Mouse (Mus musculus): Measurements from ENCODE around the gene Ldhc.

The Ldhc gene

GRCm38 (mm10) chr7:46916376-46916775 is 55.4 kb downstream of the Ldhc start:
- no peak for DNase-seq (ENCODE audit: low read depth, low spot score)

DNA sequence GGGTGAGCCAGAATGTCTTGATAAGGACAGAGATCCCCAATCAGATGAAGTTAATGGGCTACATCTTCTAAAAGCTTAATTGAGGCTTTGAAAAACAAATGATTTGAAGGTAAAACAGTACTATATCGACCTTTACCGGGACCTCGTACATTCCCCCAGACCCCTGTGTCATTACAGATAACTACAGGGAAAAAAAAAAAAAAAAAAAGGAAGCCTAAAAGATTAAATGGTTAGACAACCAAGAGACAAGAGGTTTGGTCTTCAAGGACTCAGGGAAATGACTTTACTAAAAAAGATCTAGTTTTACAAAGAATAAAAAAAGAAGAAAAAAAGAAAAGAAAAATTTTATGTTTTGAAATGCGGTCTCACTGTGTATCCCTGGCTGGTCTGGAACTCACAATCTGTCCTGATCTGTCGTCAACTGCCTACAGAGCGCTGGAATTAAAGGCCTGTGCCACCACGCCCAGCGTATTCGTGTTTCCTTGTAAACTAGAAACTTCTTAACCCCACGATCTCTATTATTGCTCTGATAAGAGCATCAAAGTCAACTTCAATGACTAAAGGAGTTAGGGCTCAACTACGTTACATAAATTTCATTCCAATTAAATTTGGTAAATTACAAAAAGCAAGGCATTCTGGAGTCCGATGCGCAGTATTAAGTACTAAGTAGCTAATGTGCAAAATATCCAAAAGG is 57.8 kb downstream of the Ldhc start:
- no peak for DNase-seq (ENCODE audit: low read depth, low spot score)

DNA sequence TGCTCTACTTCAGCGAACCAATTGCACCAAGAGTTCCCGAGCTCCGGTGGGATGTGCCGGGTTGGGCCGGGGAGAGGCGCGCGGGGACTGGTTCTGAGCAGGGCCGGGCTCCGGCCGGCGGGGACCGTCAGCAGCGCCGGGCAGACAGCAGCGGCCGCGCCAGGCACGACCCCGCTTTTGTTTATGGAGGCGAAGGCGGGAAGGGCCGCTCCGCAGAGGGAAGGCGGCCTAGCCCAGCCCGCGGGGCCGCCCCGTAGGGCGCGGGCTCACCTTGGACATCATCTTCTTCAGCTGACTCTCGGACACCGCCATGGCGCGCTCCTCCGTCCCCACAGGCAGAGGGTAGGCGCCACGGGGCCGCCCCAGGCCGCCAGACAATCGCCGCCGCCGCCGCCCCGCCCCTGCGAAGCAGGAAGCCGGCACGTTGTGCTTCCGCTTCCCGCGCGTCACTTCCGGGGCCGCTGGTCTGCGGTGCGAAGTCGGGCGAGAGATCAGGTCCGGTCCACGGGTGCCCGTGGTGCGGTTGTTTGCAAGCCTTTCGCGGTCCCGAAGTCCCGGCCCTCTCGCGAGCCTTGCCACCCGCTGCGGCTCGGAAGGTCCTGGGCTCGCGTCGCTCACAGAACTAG is 58.7 kb downstream of the Ldhc start, which contains the start of gene Tsg101:
Tsg101 (minus strand) TSS at position 419 of the 626 bp plus-strand sequence.
- peak; percentile 83 for DNase-seq (ENCODE audit: low read depth, low spot score)

DNA sequence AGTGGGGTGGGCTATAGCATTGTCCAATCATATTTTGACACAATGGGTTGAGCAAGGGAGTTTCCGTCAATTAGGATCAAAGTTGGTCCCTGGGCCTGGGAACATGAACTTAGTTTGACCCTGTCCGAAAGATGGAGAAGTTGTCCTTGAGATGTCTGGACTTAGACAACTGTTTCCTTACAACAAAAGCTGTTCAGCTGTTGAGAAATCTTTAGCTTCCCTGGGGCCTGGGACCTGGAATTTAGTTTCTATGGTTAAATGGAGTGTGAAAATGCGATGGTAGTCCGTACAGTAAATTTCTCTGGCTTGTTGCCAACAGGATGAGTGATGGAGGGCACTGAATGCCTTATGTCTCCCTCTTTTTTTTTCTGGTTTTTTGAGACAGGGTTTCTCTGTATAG is 61.1 kb downstream of the Ldhc start:
- DNase-seq (ENCODE audit: low read depth, low spot score), result no peak
